Mouse (Mus musculus) adrenal gland (tissue): ENCODE measurements around the gene Mcam.

ENCODE experiments used
- intact Hi-C: fragments of 180-260 bp; cut with DNase I; formaldehyde crosslinking; loops from one replicate; pipeline ENCODE4 v1.15.1; 2025

Mcam gene

DNA sequence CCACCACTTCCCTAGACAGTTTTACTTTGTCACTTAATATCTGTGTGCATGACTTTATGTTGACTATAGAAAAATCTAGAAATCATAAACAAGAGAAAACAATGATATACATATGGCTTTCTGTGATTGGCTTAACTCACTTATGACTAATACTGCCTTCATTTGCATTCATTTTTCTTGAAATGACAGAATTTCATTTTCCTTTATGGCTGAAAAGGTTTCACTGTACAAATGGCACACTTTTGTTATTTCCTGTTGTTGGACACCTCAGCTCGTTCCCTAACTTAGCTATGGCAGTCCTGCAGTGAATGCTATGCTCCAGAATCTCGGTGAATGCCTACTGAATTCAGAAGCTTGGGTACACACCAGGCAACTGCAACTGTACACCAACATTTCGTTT, 58.0 kb downstream of the Mcam start:
- intact Hi-C loops, result no loop called here
